Mouse (Mus musculus): ENCODE measurements around the gene Cyp21a1. TPM values are rescaled to one million over a fixed set of nuclear protein-coding genes. Genes with fewer than 3 reads are reported as not detected.
"Not testable (repeated sequence)": the region's sequence is repeated elsewhere in the genome, so short reads cannot be mapped to it uniquely, and the experiment has no call there.

Gene Cyp21a1
- polyA plus RNA-seq, 1 experiment from 2014 or later = 0.24 TPM

- not testable (repeated sequence) for H3K9ac ChIP-seq; H3K27me3 ChIP-seq; H3K9me3 ChIP-seq (replicated peaks); H3K4me1 ChIP-seq (replicated peaks); H3K4me3 ChIP-seq (replicated peaks); H3K36me3 ChIP-seq (replicated peaks); ATAC-seq (ENCODE audit: insufficient read depth); H3K4me2 ChIP-seq; H3K27ac ChIP-seq (replicated peaks)
- WGBS (ENCODE audit: insufficient replicate concordance) = 70% methylated on average over 6 of the region's 6 CpGs
Measured at GRCm38 (mm10) chr17:34803367-34803766, 994 bp downstream of the Cyp21a1 start.

- H3K9me3 ChIP-seq (replicated peaks) = not testable (repeated sequence)
Measured at GRCm38 (mm10) chr17:34802756-34803155, 1.6 kb downstream of the Cyp21a1 start.

GRCm38 (mm10) chr17:34800781-34801305 lies 3.5 kb downstream of the Cyp21a1 start:
- H3K4me2 ChIP-seq; H3K27me3 ChIP-seq; H3K36me3 ChIP-seq (replicated peaks); ATAC-seq (ENCODE audit: insufficient read depth); H3K9me3 ChIP-seq (replicated peaks); H3K4me3 ChIP-seq (replicated peaks); H3K9ac ChIP-seq; H3K27ac ChIP-seq (replicated peaks); H3K4me1 ChIP-seq (replicated peaks): not testable (repeated sequence)
- WGBS (ENCODE audit: insufficient replicate concordance) = 78% methylated on average over 16 of the region's 16 CpGs

More at GRCm38 (mm10) chr17:34802756-34803155, 1.6 kb downstream of the Cyp21a1 start:
- not testable (repeated sequence) for H3K4me2 ChIP-seq; H3K4me3 ChIP-seq (replicated peaks); H3K4me1 ChIP-seq (replicated peaks); H3K27ac ChIP-seq (replicated peaks); H3K27me3 ChIP-seq; ATAC-seq (ENCODE audit: insufficient read depth); H3K36me3 ChIP-seq (replicated peaks); H3K9ac ChIP-seq
- WGBS (ENCODE audit: insufficient replicate concordance) = 78% methylated on average over 9 of the region's 9 CpGs

DNA sequence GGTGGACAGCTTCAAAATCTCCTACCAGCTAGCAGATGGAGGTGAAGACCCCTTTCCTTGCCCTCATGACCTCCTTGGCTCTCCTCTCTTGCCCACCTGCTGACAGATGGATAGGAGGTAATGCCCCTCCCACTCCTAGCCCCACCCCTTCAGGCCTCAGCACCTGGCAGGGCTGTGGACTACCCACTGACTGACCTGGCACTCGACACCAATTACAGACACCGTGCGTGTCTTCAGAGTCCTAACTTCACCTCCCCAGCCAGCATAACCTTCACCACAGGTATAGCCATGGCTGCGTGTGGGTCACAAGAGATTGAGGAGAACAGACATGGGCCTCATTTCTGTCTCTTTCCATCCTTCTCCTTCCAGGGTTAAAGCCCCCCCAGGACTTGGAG lies 4.8 kb downstream of the Cyp21a1 start:
- no peak overlapping the region for H3K4me3 ChIP-seq (replicated peaks)
- H3K27ac ChIP-seq (replicated peaks) = no peak overlapping the region
- H3K4me1 ChIP-seq (replicated peaks) = no peaks in the 10 kb centered on the region
- no peaks in the 10 kb centered on the region for H3K27me3 ChIP-seq
- no peak for ATAC-seq (ENCODE audit: insufficient read depth)
- no peaks in the 10 kb centered on the region for H3K9me3 ChIP-seq (replicated peaks)
- no peaks in the 10 kb centered on the region for H3K36me3 ChIP-seq (replicated peaks)
- H3K4me2 ChIP-seq = no peak overlapping the region
- 78% methylated on average over 4 of the region's 4 CpGs for WGBS (ENCODE audit: insufficient replicate concordance)
- H3K9ac ChIP-seq = no peak overlapping the region

- ATAC-seq (ENCODE audit: insufficient read depth) = no peak
- no peak overlapping the region for H3K9ac ChIP-seq
- no peaks in the 10 kb centered on the region for H3K27me3 ChIP-seq
- H3K4me3 ChIP-seq (replicated peaks) = no peak overlapping the region
- H3K9me3 ChIP-seq (replicated peaks) = no peaks in the 10 kb centered on the region
- H3K4me2 ChIP-seq = no peak overlapping the region
- no peak overlapping the region for H3K27ac ChIP-seq (replicated peaks)
- WGBS (ENCODE audit: insufficient replicate concordance) = 71% methylated on average over 17 of the region's 17 CpGs
- H3K4me1 ChIP-seq (replicated peaks) = no peaks in the 10 kb centered on the region
- H3K36me3 ChIP-seq (replicated peaks) = no peaks in the 10 kb centered on the region
Measured at GRCm38 (mm10) chr17:34798866-34799530, 5.4 kb downstream of the Cyp21a1 start.

GRCm38 (mm10) chr17:34798071-34798470 lies 6.3 kb downstream of the Cyp21a1 start:
- H3K4me1 ChIP-seq (replicated peaks); H3K9me3 ChIP-seq (replicated peaks); ATAC-seq (ENCODE audit: insufficient read depth); H3K9ac ChIP-seq; H3K4me2 ChIP-seq; H3K27ac ChIP-seq (replicated peaks); H3K36me3 ChIP-seq (replicated peaks); H3K27me3 ChIP-seq; H3K4me3 ChIP-seq (replicated peaks): not testable (repeated sequence)
- whole genome bisulfite sequencing (ENCODE audit: insufficient replicate concordance) = 65% methylated on average over 7 of the region's 7 CpGs

- H3K9ac ChIP-seq; H3K36me3 ChIP-seq (replicated peaks); ATAC-seq (ENCODE audit: insufficient read depth); H3K4me1 ChIP-seq (replicated peaks); H3K27ac ChIP-seq (replicated peaks); H3K4me3 ChIP-seq (replicated peaks); H3K27me3 ChIP-seq; H3K9me3 ChIP-seq (replicated peaks); H3K4me2 ChIP-seq: not testable (repeated sequence)
- 62% methylated on average over 10 of the region's 10 CpGs for WGBS (ENCODE audit: insufficient replicate concordance)
Measured at GRCm38 (mm10) chr17:34797211-34797995, 7.0 kb downstream of the Cyp21a1 start.

GRCm38 (mm10) chr17:34796311-34797140 lies 7.8 kb downstream of the Cyp21a1 start:
- WGBS (ENCODE audit: insufficient replicate concordance) = 71% methylated on average over 8 of the region's 8 CpGs
- H3K9me3 ChIP-seq (replicated peaks) = no peaks in the 10 kb centered on the region
- no peak overlapping the region for H3K4me3 ChIP-seq (replicated peaks)
- H3K27ac ChIP-seq (replicated peaks) = no peak overlapping the region
- H3K4me2 ChIP-seq = no peak overlapping the region
- H3K4me1 ChIP-seq (replicated peaks) = no peaks in the 10 kb centered on the region
- ATAC-seq (ENCODE audit: insufficient read depth) = no peak
- H3K27me3 ChIP-seq = no peaks in the 10 kb centered on the region
- no peaks in the 10 kb centered on the region for H3K36me3 ChIP-seq (replicated peaks)
- no peak overlapping the region for H3K9ac ChIP-seq

- Histone ChIP-seq H3K27ac (replicated peaks) (no peak overlapping the region), H3K4me2 (no peak overlapping the region), H3K9me3 (replicated peaks) (no peaks in the 10 kb centered on the region), H3K9ac (no peak overlapping the region), H3K4me3 (replicated peaks) (no peak overlapping the region), H3K36me3 (replicated peaks) (no peaks in the 10 kb centered on the region), H3K27me3 (no peaks in the 10 kb centered on the region), H3K4me1 (replicated peaks) (no peaks in the 10 kb centered on the region)
- WGBS (ENCODE audit: insufficient replicate concordance) = 52% methylated on average over 9 of the region's 9 CpGs
- no peak for ATAC-seq (ENCODE audit: insufficient read depth)
Measured at GRCm38 (mm10) chr17:34795633-34796032, 8.7 kb downstream of the Cyp21a1 start.

GRCm38 (mm10) chr17:34795016-34795415 lies 9.3 kb downstream of the Cyp21a1 start:
- no peaks in the 10 kb centered on the region for H3K27me3 ChIP-seq
- H3K36me3 ChIP-seq (replicated peaks) = no peaks in the 10 kb centered on the region
- no peak overlapping the region for H3K27ac ChIP-seq (replicated peaks)
- 67% methylated on average over 10 of the region's 10 CpGs for WGBS (ENCODE audit: insufficient replicate concordance)
- no peak overlapping the region for H3K4me3 ChIP-seq (replicated peaks)
- no peak overlapping the region for H3K9ac ChIP-seq
- H3K4me2 ChIP-seq = no peak overlapping the region
- no peak for ATAC-seq (ENCODE audit: insufficient read depth)
- no peaks in the 10 kb centered on the region for H3K4me1 ChIP-seq (replicated peaks)
- H3K9me3 ChIP-seq (replicated peaks) = no peaks in the 10 kb centered on the region

Measured in liver, embryonic 15.5 days (tissue).